Mouse (Mus musculus) kidney, adult 11 months (tissue): ENCODE measurements around the gene Lhx2.

Source experiments
- DNase-seq: peaks from one replicate; pipeline ENCODE4 v3.0.0; 2022

Lhx2 gene

DNA sequence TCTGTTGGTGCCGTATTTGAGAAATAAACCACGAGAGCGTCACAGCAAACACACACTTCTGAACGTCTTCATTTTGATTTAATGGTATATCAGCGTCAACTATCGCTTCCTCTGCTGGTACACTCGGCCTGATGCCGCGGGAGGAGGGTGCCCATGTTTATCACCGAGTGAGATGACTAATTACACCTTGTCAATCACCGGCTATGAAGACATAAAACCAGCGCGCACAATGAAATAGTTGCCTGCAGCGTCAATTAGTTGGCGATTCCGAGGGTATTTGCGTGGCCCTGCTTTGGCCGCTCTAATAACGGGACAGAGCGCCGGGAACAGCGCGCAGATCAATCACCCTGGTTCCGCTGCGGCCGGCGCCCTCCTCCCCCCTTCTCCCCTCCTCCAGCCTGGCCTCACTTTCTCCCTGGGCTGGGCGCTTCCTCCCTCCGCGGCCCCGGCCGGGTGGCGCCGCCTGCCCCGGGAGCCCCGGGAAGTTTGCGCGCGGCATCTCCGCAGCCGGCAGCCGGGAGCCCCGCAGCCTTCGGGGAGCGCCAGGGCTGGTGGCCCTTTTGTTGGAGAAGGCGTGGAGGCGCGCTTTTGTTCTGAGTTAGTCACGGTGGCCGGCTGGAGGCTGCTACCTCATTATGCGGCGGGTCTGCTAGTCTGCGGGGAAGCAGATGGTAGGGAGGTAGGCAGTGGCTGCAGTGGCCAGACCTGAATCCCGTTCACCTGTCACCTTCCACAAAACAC is 8.9 kb downstream of the Lhx2 start:
- no peak for DNase-seq

DNA sequence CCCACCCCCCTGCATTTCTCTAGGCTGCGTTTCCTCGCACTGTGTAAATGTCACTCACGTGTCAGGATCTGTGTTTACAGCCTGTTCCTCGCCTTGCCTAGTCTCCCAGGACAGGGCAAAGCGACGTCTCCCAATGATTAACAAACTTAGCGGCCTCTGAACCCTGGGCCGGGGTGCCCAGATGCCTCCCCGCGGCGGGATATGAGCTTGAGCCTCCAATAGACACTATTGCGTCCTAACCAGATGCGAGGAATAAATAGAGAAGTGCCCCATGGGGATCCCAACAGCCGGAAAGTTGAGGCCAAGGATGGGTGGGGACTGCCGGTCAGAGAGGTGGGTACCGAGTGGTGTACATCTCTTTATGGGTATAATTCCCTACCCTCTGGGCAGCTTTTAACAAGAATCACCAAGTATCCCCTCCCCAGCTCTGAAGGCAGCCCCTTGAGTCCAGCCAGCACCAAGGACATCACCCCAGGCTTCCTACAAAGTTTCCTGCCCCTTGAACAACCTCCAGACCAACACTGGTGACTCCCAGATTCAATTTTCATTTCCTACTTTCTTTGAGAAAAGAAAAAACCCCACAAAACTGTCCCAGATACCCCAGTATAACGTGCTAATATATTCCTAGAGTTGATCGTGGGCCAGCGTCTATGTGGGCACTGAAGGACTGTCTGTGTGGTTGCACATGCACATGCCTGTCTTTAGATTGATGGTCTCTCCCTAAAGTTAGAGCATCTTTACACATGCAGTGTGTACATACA is 9.8 kb downstream of the Lhx2 start:
- peak; percentile 67 for DNase-seq

- DNase-seq: no peak
Measured at GRCm38 (mm10) chr2:38349447-38350350, 10.6 kb downstream of the Lhx2 start.

DNA sequence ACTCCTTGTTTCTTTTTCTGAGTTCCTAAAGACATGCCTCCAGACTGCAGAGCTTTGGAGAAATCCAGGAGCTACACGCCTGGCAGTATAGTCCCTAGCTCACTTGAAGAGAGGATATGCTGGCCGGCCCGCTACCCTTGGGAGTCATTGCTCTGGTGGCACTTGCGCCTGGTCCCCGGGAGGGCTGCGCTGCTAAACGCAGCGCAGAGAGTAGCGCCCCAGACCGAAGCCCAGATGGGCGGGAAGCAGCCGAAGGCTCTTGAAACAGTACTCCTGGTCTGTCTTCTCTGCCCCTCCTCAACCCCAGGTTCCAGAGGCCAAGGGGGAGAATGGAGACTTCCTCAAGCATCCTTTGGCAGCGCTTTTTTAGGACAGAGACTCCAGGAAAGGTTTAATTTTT is 11.3 kb downstream of the Lhx2 start:
- DNase-seq: no peak

DNA sequence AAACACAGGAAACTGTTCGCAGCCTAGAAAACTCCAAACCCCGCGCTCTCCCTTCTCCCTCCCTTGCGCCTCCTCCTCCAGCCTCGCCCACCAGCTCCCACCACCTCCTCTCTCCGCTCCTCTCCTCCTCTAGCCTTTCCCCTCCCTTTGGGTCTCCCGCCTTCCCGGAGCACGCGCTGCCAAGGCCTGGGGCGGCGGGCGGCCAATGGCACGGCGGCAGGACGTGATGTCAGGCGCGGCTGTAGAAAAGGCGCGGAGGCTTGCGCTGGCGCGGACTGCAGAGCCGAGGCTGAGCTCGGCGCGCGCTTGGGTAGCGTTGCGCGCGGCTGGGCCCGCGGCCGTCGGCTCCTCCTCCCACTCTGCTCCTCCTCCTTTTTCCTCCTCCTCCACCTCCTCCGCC is 11.7 kb downstream of the Lhx2 start:
- DNase-seq: peak; percentile 64

DNA sequence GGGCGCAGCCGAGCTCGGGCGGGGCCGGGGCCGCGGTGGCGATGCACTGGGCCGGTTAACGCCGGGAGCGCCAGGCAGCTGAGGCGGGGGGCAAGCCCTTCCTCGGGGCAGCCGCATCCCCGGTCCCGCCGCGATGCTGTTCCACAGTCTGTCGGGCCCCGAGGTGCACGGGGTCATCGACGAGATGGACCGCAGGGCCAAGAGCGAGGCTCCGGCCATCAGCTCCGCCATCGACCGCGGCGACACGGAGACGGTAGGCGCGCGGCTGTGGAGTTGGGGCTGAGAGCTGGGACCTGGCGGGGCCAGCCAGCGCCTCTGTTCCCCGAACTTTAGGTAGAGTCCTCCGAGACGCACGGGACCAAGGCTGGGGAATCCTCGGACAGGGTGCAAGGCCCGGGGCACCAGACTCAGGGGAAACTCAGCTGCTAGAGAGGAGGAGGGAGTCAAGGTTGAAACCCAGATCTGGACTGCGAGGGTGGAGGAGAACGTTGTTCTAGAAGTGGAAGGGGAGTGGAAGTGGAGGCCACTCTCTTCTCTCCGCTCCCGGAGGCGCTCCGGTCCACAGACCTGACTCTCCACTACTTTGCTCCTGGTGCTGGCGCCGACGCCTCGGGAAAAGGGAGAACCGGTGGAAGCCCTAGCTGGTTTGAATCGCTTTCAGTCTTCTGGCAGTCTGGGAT is 12.7 kb downstream of the Lhx2 start:
- no peak for DNase-seq

DNA sequence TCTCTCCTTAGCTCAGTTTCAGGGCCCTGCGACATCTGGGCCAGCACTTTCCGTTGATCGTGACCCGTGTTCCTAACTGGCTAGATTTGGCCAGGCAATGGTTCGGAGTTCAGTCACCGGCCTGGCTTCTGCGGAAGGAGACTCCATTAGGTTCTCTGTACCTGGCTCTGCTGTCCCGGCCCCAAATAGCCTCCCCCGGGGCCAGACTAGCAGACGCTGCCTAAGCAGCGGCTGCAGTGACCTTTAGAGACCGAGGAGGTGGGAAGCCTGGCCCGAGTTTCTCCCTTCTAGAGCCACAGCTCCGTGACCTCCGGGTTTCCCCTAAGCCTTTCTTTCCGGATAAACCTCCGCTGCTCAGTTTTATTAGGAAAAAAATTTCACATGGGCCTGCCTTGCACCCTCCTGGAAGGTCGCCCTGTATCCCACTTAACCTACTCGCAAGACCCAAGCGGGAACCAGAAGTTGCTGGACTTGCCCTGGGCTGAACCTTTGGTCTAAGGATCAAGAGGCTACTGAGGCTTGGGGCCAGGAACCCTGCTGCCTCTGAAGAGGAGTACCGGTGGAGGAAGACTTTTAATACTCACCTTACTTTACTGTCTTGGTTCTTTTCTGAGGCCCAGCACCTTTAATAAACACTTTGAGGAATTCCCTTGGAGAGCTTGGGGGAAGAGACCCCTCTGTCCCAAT is 13.4 kb downstream of the Lhx2 start:
- no peak for DNase-seq

DNA sequence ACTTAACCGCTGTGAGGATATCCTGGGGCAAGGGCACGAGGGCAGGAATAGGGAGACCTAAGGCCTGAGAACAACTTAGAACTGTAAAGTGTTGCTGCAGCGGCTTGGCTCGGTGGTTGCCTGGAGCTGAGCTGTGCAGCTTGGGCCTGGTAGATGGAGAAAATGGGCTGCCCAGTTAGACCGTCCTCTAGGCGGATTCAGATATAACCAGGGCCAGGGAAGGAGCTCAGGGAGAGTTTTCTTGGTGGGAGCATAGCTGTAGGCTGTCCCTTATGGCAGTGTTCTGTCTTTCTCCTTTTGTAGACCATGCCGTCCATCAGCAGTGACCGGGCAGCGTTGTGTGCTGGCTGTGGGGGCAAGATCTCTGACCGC is 13.9 kb downstream of the Lhx2 start:
- no peak for DNase-seq

DNA sequence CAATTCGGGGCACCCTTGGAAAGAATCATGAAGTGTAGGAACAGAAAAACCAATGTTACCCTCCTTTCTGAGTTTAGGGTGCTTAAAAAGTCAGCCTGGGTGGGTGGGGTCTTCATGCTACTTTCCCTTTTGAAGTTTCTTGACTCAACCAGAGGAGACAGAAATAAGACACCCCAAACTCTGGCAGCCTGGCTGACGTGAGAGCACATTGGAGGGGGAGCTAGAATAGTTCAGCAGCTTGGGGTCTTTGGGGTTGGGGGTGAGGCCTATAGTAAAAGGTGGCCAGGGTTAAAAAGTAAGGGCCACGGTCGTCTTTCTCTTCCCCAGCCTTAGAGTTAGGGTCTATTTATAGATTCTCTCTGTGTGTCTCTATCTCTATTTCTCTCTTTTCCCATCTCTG is 14.6 kb downstream of the Lhx2 start:
- DNase-seq: no peak

GRCm38 (mm10) chr2:38354179-38354716 is 15.2 kb downstream of the Lhx2 start:
- DNase-seq: no peak

DNA sequence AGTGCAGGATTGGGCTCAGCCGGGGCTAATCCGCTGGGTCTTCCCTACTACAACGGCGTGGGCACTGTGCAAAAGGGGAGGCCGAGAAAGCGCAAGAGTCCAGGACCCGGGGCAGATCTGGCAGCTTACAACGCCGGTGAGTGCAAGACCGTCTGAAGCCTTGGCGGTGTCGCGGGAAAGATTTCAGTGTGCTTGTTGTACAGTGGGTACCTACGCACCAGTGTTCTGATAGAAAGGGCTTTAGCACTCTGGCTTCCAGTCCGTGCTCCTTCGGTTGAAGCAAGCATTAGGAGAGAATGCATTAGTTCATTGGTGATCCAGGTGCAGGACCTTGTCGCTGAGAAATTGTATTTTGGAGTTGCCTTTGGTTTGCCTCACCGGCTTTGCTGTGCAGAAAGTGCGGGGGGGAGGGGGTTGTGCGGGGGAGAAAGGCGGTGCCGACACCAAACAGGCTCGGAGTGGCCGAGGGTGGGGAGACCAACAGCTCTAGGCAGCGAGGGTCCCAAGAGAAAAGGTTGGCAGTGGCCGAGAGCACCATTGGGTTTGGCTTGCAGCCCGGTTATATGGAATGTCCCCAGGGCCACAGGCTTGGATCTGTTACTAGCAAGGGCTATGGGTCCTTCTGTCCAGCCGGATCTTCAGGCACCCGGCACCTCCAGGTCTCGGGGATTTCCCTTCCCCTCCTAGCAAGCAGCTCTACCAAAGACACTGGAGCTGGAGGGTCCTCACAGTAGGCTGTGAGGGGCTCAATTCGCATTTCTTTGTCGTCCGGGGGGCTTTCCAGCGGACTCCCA is 15.8 kb downstream of the Lhx2 start:
- no peak for DNase-seq

GRCm38 (mm10) chr2:38355731-38356427 is 16.8 kb downstream of the Lhx2 start:
- DNase-seq: no peak

GRCm38 (mm10) chr2:38356428-38357260 is 17.6 kb downstream of the Lhx2 start:
- no peak for DNase-seq

DNA sequence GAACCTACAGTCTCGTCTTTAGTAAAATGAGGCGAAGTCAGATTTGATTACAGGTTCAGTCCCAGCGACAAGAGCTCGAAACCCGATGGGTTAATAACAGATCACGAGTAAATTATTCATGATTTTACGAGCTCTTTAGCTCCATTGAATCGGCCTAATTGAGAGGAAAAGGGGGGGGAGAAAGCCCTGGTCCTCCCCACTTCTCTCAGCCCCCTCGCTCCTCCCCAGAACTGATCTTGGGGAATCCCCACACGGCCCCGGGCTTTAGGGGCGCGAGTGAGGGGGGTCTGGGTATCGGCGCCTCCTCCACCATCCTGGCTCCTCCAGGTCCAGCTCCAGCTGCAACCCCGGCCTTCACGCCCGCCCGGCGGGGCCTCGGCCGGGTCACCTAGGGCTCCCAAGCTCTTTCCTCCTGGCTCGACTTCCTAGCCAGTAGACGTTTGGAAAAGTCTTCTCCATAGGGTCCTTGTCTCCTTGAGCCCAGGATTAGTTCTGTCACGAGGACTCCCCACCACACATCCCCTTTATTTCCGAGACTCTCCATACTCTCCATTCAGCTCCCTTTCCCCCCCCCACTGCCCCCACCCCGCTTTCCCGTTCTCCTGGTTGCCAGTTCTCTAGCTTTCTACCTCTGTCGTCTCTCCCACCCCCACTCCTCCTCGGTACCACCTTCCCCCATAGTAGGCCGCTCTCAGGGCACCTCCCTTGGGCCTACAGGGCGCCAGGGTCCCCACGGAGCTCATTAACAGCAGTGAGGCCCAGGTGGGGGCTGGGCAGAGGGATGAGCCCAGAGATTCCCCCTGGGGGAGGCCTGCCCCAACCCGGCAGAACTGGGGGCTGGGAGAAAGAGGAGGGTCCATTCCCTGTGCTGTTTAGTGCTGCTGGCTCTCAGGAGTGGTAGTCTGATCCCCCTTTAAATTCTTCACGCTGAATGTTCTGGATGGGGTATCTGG is 18.5 kb downstream of the Lhx2 start:
- DNase-seq: no peak

- DNase-seq: no peak
Measured at GRCm38 (mm10) chr2:38358611-38359010, 19.5 kb downstream of the Lhx2 start.

DNA sequence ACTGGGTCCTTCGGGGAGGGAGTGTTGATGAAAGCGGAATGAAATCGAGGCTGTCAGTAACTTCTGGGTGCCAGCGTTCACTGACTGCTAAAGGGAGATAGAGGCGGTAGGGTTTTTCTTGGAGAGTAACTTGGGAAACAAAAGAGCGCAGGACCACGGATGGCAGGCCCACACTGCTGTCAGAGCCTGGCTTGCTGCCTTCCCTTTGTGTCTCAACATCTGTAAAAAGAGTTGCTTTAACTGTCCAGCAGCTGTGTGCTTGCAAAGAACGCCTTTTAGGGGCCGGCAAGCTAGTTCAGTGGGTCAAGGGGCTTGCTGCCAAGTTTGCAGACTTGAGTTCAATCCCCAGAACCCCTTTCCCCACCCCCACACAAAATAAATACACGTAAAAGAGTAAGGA is 20.1 kb downstream of the Lhx2 start:
- DNase-seq: no peak

GRCm38 (mm10) chr2:38359811-38360210 is 20.7 kb downstream of the Lhx2 start:
- DNase-seq: no peak

DNA sequence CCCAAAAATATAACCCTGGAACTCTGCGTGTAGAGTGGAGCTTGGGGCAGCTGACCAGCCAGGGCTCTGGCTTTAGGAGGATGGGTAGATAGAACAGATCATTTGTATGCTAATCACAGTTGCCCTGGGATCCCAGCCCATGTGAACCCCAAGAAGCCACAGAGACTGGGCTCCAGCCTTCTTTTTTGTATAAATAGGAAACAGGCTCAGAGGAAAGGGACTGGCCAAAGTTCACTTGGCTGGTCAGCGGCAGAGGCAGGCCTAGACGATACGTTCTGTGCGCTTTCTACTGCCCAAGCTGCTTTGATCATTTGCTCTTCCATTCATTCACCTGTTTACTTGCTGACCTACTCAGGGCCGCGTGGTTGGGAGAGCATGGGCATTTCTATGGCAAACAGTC is 27.1 kb downstream of the Lhx2 start:
- DNase-seq: no peak
